Mouse (Mus musculus): Measurements from ENCODE around the gene Lmna.

GRCm38 (mm10) chr3:88538271-88539145, 28.8 kb upstream of the Lmna start:
- TF ChIP-seq EP300 (optimal IDR thresholded peaks at IDR 0.05): no peak
- TF ChIP-seq CTCF (IDR thresholded peaks at IDR 0.05; ENCODE audit: low read depth): no peak

Measured in stomach, postnatal 0 days (tissue).